Mouse (Mus musculus) monocyte, adult 2 months (primary cell): ENCODE data around the gene Tmem222.

Experiments used
- DNase-seq, 2 experiments: peaks; one replicate each; pipeline ENCODE4 v3.0.0; 2022; ENCODE audit warnings: low spot score in 2 of 2, low read depth in 1 of 2

Gene Tmem222

DNA sequence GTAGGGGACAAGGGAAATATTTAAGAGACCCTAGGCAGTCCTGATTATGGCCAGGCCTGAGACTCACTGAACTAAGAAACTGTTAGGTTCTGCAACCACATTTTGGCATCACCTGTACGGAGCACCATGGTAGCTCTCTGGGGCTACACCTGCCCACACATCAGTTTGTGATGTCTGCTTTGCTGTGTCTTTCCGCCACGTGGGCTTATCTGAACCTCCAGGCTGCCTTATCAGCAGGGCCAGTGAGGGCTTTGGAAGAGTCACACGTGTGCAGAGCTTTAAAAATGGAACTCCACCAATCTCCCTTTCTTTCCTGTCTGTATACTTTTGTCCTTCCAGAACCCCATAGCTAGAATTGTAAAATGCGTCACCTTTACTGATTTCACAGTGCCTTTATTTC lies 8.4 kb upstream of the Tmem222 start:
- no peak for DNase-seq

DNA sequence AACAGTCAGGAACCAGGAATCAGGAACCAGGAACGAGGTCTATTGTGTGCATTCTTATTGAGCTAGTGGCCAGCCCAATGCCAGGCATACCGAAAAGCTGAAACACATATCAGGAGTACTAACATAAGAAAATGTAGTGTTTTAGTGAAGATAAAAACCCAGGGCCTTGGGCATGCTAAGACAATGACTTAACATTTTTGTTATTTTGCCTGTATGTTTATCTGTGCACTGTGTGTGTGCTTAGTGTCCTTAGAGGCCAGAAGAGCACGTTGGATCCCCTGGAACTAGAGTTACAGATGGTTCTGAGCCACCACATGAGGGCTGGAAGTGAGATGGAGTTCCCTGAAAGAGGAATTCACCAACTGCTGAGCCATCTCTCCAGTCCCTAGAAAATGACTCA lies 7.7 kb upstream of the Tmem222 start:
- DNase-seq, result no peak

DNA sequence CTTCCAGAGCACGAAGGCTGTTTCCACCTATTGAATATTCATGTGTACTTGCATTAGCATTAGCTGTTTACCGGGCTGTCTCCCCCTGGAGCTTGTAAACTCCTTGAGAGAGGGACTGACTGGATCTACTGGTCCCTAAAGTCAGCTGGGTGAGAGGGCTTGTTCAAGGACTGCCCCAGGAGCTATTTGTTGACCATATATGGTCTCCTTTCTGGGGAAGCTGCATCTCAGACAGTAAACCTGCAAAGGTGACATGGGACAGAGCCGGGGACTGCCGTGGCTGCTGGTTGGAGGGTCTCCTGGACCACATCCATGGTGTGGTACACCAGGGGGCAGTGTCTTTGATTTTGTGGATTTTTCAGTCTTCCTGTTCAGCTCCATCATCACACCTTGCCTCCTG lies 5.1 kb upstream of the Tmem222 start:
- no peak for DNase-seq

DNA sequence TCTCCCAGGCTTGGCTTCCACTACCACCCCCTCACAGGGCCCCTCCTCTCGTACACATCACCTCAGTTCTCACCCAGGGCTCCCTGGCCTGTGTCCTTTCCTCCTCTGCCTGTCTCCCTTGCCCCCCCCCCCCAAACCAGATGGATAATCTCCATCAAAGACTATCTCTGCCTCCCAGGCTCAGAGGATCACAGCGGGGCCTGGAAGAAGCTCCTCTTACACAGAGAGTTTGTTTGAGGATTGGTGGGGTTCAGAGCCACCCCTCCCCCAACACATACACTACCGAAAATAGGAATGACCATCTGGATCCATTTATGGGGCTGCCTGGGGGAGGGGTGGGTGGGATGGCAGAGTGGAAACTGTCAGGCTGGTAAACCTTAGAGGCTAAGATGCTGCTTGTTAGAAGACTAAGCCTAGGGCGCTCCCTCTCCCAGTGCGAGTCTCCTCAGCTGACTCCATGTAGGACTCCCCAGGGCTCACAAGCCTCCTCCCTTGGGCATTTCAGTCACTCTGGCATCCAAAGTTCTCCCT lies 4.4 kb upstream of the Tmem222 start:
- no peak for DNase-seq

DNA sequence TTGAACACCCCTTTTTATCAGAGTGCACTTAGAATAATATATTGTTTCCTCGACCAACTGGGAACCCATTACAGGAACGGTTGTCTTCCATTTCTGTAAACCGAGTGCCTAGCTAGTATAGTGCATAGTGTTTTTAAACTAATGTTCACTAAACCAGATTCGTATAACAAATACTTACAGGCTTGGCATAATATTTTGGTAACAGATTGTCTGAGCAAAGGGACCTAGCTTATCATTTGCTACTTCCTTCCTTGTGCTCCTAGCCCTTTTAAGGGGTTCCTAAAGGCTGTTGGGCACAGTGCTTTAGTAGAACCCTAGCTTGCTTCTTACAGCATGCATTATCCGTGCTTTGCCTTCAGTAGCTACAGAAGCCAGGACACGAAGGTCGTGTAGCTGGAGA lies 3.9 kb upstream of the Tmem222 start:
- DNase-seq, result no peak

DNA sequence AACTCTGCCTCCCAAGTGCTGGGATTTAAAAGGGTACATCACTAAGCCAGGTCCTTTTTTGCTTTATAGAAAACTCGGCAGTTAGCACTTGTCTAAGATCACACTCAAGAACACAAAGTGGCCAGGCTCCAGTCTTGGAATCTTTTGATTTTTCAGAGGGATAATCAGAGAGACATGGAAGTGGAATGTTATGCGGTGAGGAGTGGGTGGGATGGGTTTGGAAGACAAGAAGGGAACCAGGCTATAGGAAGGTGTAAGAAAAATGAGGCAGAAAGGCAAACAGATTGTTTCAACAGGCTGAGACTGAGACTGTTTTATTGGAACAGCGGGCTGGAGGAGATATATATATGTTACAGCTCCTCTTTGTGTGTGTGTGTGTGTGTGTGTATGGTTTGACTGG lies 890 bp upstream of the Tmem222 start:
- no peak for DNase-seq

DNA sequence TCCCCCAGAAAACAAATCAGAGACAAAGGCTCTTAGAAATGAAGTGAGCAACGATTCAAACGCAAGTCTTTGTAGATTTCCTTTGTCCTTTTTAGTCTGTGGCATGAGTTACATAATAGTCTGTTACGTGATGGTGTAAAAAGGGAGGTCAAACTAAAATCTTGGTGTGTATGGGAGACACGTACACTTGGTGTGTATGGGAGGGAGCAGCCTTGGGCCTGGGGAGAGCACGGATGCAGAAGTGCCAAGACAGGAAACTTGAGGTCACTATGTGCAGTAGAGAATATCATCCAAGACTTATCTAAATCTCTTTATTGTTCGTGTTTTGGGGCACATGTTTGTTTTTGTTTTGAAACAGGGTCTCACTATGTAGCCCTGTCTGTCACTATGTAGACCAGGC lies 475 bp upstream of the Tmem222 start:
- DNase-seq, result no peak

DNA sequence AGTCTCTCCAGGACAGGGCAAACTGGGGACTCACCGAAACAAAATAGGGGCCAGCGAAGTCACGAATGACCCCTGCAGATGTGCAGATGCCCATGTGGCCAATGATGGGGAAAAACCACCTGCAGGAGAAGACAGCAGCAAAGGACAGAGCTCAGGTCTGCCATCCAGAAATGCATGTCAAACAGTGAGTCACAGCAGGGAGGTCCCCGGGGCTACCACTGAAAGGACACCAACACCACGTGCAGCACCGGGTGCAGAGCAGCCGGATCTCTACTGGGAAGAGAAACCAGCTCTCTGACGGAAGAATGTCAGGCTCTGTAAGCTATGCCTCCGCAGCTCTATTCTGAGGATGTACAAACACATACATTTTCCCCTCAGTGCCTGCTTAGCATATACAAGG lies 6.7 kb downstream of the Tmem222 start:
- DNase-seq, result no peak

DNA sequence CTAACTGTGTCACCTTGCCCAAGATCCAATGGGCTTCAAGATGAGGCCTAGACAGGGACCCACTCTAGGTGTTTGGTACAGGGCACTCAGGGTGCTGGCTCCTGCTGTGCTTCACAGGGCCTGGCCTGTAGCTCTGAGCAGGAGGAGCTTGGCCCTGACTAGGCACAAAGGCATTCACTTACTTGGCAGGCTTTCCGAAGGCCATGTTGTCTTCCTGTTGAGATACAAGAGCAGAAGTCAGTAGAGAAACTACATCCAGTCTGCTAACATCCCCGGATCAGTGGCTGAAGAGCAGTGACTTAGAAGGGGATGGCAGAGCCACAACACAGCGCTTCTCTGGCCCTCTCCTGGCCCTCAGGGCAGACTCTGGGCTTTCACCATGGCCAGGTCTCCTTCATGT lies 8.0 kb downstream of the Tmem222 start:
- no peak for DNase-seq

DNA sequence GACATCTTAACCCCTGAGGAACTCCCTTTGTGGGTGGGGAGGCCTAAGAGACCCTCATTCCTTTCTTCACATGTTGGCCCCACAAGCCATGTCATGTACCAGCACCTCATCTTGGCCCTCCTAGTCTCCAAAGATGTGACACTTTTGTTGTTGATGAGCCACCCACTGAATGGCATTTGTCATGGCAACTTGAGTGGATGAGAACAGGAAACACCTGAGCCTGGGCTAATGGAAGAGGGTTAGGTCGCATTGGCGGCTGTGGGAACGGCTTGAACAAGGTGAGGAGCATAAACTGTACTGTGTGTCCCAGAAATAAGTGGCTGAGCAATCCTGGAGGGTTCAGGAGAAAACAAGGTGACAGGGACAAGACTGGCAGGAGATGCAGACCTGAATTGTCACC lies 8.7 kb downstream of the Tmem222 start:
- DNase-seq, result no peak

DNA sequence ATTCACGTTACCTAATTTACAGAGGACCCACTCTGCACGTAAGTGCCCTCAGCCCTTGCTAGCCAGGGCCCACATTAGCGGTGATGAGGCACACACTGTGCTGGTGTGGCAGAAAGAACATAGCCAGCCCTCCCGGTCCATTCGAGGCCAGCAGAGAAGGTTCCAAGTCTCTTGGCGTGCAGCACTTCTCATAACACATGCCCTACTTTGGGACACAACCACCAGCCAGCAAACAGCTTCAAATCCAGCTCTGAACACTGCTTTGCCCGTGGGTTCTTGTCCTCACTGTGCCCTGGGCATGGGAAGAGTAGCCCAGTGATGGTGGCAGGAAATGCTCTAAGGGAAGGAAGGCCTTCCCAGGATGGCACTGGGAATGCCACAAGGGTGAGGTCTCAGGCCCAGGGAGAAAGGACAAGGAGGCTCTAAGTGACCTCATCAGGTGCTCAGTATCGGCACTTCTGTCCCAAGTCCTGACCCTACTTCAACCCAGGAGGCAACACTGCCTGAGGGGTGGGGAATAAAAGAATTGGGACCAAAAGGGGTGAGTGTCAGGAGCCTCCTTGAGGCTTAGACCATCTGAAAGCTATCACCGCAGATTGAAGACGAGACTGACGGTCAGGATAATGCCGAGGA lies 11.2 kb downstream of the Tmem222 start:
- DNase-seq, result no peak

DNA sequence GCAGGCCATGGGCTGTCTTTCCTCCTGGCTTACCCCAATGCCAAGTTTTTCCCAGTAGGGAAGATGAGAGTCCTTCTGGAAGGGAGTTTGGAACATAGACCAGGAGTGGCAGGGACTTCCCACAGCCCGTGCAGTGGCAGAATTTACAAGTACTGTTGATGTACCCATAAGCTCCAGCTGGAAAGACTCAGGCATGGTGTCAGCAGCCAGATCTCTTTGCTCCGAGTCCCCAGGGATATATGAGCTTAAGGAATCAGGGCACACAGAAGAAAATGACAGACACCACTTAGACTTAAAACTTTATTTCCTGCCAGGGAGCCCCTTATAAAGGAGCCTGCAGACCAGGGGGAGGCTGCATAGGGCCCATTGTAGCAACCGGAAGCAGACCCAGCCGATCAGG lies 11.8 kb downstream of the Tmem222 start:
- no peak for DNase-seq

DNA sequence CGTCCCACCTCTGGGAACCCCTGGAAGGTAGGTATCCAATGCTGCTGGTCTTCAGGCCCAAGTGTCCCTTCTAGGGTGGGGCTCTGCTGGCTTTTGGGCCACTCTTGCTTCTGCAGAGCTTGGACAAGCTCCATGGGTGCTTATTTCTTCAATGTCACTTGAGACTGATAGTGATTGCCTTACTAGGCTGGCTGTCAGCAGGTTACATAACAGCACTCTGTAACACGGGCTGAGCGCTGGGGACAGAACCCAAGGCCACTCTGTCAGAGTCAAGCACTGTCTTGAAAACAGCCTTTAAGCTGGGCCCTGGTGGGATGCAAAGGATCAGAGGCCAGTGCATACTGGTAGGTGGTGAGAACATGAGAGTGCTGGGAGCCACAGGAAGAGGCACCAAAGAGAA lies 12.3 kb downstream of the Tmem222 start:
- no peak for DNase-seq

DNA sequence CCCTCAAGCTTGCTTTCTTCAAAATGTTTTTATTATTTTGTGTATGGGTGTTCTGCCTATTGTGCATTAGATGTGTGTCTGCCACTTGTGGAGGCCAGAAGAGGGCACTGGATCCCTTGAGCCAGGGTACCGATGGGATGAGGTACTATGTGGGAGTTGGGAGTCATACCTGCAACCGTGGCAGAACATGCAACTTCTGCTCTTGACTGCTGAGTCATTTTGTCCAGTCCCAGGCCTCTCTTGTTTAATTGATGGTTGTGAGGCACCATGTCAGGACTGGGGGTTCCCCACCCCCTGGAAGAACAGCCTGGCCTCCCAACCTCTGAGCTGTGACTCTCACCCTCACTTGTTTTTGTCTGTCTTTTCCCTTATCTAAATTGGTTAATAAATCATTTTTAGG lies 13.0 kb downstream of the Tmem222 start:
- no peak for DNase-seq

DNA sequence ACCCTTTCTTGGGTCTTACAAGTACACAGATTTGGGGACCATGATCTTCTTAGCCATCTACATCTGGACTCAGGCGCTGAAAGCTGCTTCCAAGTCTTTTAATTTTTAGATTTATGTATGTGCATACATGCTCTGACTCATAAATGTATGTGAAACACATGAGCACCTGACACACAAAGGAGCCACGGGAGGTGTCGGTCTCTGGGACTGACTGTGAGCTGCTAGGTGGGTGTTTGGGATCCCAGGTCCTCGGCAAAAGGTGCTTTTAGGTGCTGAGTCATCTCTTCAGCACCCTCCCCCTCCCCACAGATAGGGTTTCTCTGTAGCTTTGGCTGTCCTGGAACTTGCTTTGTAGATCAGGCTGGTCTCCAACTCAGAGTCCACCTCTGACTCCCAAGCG lies 13.8 kb downstream of the Tmem222 start:
- no peak for DNase-seq

DNA sequence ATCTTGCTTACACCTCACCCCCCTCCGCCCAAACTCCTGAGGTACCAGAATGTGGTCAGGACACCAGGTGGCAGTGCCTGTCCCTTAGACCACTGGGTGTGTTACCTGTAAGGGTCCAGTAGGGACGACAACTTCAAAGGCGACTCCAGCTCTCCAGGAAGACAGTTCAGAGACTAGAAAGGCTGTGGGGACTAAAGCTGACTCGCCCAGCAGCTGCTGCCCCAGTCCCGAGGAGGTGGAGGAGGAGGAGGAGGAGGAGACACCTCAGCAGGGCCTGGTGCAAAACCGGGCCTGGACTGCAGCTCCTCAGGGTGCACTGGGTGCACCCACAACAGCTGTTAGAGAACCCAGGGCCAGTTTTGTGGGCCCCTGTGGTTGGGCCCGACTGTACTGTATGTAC lies 14.7 kb downstream of the Tmem222 start, which contains the start of gene Sytl1:
Sytl1 (minus strand) TSS at position 232 of the 400 bp plus-strand sequence.
- no peak for DNase-seq

DNA sequence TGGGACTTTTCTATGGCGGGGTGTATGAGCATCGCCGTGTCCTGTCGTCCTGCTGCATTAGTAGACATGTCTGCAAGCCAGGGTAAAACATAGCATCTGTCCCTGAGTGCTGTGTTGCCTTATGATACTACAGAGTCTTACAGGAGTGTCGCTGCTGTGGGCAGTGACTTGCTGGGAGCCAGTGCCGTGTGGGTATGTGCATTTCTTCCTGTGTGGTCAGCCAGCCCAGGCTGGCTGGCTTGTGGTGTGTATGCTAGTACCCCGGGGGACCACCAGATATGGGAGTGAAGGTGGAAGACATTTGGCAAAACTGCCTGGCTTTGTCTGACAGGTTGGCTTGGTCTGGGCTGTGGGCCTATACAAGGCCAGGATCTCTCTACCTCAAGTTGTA lies 15.2 kb downstream of the Tmem222 start:
- no peak for DNase-seq

DNA sequence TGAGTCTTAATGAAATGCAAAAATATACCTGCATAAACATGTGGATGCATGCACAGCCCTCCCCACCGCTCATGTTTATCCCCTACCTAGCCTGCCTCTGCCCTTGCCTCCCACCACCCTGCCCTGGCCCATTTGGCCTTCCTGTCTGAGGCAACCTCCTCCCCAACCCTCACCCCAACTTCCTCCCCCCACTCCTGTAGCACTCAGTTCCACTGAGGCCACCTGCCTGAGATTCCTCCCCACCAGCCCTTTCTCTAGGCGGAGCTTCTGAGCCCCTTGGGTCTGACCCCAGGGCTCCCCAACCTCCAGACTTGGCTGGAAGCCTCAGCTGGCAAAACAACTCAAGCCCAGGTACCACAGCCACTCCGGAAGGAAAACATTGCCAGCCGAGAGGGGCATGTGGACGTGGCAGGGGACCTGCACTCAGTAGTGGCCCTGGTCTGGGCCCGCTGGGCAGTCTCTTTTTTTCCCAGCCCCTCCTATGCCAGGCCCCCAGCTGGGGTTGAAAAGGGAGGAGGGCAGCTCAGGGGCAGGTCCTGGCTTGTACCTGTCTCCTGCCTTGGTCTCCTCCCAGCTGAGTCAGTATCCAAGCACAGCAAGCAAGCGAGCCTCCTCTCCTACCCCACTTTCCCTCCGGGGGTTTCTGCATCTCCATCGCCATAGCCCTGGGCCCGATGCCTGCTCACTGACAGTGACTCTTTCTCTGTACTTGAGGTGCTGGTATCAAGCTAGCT lies 15.8 kb downstream of the Tmem222 start:
- DNase-seq, result no peak

DNA sequence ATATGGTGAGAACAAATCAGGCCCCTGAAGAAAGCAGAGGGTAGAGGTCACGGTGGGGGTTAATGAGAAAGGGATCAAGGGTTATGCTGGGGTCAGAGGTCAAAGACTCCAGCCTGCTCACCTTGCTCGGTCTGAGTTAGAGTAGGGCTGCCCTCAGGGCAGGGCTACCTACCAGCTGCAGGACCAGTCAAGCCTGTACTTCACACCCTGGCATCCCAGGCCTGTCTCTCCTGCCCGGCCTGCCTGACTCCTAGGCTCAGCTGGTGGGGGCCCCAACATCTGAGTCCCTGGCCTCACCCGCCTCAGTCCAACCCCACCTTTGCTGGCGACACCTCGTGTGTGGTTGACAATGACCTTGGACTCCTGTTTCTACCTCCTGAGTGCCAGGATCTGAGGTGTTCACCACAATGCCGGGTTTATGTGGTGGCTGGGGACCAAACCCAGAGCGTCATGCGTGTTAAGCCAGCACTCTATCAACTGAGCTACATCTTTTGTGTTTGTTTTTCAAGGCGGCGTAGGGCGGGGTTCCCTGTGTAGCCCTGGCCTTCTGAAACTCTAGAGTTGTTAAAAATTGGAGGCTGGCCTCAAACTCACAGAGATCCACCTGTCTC lies 19.7 kb downstream of the Tmem222 start:
- no peak for DNase-seq

DNA sequence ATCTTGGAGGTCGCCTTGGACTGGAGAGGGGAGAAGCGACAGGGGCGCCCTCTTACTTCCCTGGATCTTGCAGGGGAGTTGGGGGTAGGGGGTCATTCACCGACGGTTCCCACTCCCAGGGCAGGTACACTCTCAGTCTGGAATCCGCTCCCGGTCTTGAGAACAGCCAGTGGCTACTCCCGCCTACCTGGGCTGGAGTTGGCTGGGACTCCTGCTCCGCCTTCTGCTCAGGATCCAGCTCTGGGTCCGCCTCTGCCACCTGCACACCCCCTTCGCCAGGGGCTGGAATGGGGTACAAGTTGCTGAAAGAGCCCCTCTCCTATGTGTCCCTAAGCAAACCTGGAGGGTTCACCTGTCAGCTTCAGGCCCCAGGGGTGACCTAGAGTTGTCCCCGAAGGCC lies 20.4 kb downstream of the Tmem222 start:
- no peak for DNase-seq

DNA sequence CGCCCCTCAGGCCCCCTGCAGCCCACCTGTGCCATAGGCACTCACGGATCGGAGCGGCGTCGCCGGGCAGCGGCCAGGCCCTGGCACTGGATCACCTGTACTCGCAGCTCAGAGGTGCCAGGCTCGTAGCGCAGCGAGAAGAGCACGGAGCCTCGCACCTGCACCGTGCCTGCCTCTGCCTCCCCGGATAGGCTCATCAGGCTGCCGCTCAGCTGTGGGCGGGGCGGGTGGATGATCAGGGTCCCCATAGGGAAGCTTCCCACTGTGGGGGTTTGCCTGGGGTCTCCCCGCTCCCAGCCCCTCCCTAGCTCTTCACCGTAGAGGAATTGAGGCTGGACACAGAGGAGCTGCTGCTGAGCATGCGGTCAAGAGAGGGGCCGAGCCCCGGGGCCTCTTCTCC lies 20.8 kb downstream of the Tmem222 start:
- DNase-seq, result no peak

DNA sequence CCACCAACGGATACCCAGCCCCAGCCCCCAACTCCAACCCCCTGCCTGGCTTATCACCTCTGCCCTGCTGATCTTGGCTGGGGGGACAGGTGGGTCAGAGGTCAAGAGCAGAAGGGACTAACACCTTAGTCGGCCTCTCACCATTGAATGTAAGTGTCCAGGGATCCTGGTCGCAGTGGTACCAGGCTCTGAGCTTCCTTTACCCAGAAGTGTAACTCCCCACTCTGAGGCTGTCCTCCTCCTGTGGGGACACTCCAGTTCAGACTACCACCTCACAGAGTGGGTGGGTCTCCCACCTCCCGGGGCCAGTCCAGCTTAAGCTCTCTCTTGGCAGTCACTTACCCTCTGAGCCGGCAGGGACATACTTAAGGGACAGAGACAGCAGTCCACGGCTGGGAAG lies 22.2 kb downstream of the Tmem222 start:
- DNase-seq, result no peak
